Mouse (Mus musculus) heart, postnatal 0 days (tissue): ENCODE data around the gene Ppp1r37.
"Not testable (repeated sequence)": the region's sequence is repeated elsewhere in the genome, so short reads cannot be mapped to it uniquely, and the experiment has no call there.

Experiments
- CTCF ChIP-seq: IDR thresholded peaks from 2 replicates; pipeline ENCODE4 v1.5.1; 2016; ENCODE audit warnings: antibody characterized with exemption, control low read depth, low read depth
- EP300 ChIP-seq: IDR thresholded peaks from 2 replicates; pipeline ENCODE4 v1.6.1; 2016; ENCODE audit warnings: antibody characterized with exemption, low read depth

DNA sequence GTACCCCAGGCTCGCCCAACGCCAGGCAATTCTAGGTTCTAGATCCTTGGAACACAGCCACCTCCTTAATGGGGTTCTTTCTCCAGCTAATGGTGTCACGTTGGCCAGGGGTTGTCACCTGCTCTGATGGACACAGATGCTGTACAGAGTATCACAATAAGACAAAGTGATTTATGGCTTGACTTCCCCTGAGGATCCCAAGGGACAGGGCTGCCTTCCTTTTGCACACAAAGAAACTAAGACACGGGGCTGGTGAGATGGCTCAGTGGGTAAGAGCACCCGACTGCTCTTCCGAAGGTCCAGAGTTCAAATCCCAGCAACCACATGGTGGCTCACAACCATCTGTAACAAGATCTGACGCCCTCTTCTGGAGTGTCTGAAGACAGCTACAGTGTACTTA, 50.9 kb downstream of the Ppp1r37 start:
- not testable (repeated sequence) for TF ChIP-seq CTCF, EP300
